Mouse (Mus musculus) lung, embryonic 15.5 days (tissue): ENCODE results near the gene Nacc1. TPM values are rescaled to one million over a fixed set of nuclear protein-coding genes. Genes with fewer than 3 reads are reported as not detected.
"Not testable (repeated sequence)": the region's sequence is repeated elsewhere in the genome, so short reads cannot be mapped to it uniquely, and the experiment has no call there.

Source experiments
- ATAC-seq: fragments of 200-750 bp; cut with Nextera tagmentation; 2 replicates; pipeline ENCODE4 v1.8.0; 2017; ENCODE audit warnings: moderate number of reproducible peaks, borderline replicate concordance; ENCODE audit not compliant: low FRiP score, low TSS enrichment; ENCODE audit errors: extremely low read depth
- H3K27ac ChIP-seq: fragments of 300-500 bp; sonication (generic); 2 replicates; pipeline ENCODE4 v1.5.1; 2015; ENCODE audit warnings: moderate library complexity, mild to moderate bottlenecking, inconsistent platforms
- H3K27me3 ChIP-seq: fragments of 300-500 bp; sonication (generic); 2 replicates; pipeline ENCODE4 v1.6.1; 2015; ENCODE audit warnings: inconsistent platforms
- H3K36me3 ChIP-seq: fragments of 300-500 bp; sonication (generic); 2 replicates; pipeline ENCODE4 v1.6.1; 2015; ENCODE audit warnings: inconsistent platforms
- H3K4me1 ChIP-seq: fragments of 300-500 bp; sonication (generic); 2 replicates; pipeline ENCODE4 v1.6.1; 2015; ENCODE audit warnings: inconsistent platforms
- H3K4me2 ChIP-seq: fragments of 300-500 bp; sonication (generic); 2 replicates; pipeline ENCODE4 v1.6.1; 2015; ENCODE audit warnings: inconsistent platforms, mild to moderate bottlenecking, moderate library complexity
- H3K4me3 ChIP-seq: fragments of 300-500 bp; sonication (generic); 2 replicates; pipeline ENCODE4 v1.5.1; 2015; ENCODE audit warnings: mild to moderate bottlenecking, inconsistent platforms
- H3K9ac ChIP-seq: fragments of 300-500 bp; sonication (generic); 2 replicates; pipeline ENCODE4 v1.6.1; 2015; ENCODE audit warnings: inconsistent platforms
- H3K9me3 ChIP-seq: fragments of 300-500 bp; sonication (generic); 2 replicates; pipeline ENCODE4 v1.6.1; 2016; ENCODE audit warnings: inconsistent platforms
- WGBS: fragments of 180-500 bp; shearing (Covaris S2); methylation state at CpG from one replicate; pipeline ENCODE4 v1.1.7; 2015; 5-methylcytosine and 5-hydroxymethylcytosine counted together
- polyA plus RNA-seq: library from polyadenylated mRNA; unstranded; fragments of >200 nt; fragmentation: Nextera tagmentation; extraction: Ambion mirVana; gene quantifications from 2 replicates; pipeline ENCODE4 v1.2.1, GENCODE M21; 2015

The Nacc1 gene
- polyA plus RNA-seq, 1 experiment from 2014 or later = 21.6 TPM

DNA sequence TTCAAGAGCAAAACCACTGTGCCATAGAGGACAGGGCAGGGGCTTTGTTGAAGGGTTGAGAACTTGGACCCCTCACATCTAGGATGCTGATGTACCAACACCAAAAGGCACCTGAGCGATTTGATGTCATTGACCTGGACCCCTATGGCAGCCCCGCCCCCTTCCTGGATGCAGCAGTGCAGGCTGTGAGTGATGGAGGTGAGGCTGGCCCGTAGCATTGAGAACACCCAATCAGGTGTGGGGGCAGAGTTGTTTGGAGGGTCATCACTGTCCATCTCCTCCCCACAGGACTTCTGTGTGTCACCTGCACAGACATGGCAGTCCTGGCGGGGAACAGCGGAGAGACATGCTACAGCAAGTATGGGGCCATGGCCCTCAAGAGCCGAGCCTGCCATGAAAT, 7.5 kb upstream of the Nacc1 start:
- Histone ChIP-seq H3K4me1 (peaks cover 23% of the 10 kb centered on the region), H3K4me3 (no peak overlapping the region), H3K27me3 (no peaks in the 10 kb centered on the region), H3K9ac (no peak overlapping the region), H3K9me3 (no peaks in the 10 kb centered on the region), H3K36me3 (peaks cover 47% of the 10 kb centered on the region), H3K4me2 (no peak overlapping the region), H3K27ac (no peak overlapping the region)
- 85% methylated on average over 6 of the region's 6 CpGs for whole genome bisulfite sequencing
- no peak for ATAC-seq

DNA sequence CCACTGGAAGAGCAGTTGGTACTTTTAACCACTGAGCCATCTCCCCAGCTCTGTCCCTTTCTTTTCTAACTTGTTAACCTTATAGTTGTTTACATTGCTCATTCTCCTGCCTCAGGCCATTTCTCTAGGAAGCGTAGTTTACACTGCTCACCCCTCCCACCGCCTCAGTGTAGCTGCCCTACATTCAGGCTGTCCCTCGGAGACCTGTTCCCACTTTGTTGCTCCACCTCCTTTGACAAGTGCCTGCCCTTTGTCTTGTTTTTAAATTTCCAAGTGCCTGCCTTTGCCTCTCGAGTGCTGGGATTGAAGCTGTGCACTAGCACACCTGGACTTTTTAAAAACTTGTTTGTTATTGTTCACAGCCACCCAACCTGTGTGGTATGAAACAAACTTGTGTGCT, 5.7 kb upstream of the Nacc1 start:
- no peak overlapping the region for H3K9ac ChIP-seq
- H3K4me1 ChIP-seq = peaks cover 18% of the 10 kb centered on the region
- WGBS = 40% methylated on average over 4 of the region's 4 CpGs
- ATAC-seq = no peak
- H3K27me3 ChIP-seq = no peaks in the 10 kb centered on the region
- H3K9me3 ChIP-seq = no peaks in the 10 kb centered on the region
- H3K4me3 ChIP-seq = no peak overlapping the region
- no peak overlapping the region for H3K4me2 ChIP-seq
- H3K27ac ChIP-seq = no peak overlapping the region
- H3K36me3 ChIP-seq = peaks cover 39% of the 10 kb centered on the region

DNA sequence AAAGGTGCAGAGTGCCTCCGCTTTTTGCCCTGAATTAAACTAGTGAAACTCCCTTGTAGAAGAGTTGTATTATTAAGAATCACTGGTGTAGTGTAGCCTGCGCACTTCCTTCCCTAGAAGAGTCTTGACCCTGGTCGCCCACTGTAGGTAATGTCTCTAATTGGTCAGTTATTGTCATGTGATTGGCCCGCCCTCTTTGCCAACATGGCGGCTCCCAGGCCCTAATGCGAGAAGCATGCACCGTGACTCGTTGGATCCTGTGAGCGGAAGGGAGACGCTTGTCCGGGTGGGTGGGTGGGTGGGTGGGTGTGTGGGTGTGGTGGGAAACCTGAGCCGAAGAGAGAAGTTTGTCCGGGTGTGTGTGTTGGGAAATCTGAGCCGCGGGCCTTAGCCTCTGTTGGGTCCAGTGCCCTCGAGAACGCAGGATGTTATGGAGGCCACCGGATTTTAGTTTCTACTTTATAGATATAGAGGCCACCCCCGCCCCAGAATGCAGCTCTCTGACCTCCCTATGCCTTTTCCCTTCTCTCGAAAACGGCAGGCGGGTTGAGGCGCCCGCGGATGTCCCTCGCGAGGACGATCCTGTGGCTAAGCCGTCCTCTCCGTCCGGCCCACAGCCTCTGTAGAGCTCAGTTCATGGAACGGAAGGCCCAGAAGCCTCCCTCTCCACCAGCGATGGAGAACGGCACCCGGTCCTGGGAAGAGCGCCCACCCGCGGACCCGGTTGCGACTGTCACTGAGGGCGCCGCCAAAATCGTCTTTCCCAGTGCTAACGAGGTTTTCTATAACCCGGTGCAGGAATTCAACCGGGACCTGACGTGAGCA, 1.6 kb upstream of the Nacc1 start:
- Histone ChIP-seq H3K9ac (peak overlapping the region; percentile 75), H3K36me3 (peaks cover 18% of the 10 kb centered on the region), H3K9me3 (no peaks in the 10 kb centered on the region), H3K4me3 (peak overlapping the region; percentile 91), H3K4me1 (peaks cover 42% of the 10 kb centered on the region), H3K4me2 (peak overlapping the region; percentile 92), H3K27ac (peak overlapping the region; percentile 49; the same call in 1 of the 2 replicates), H3K27me3 (no peaks in the 10 kb centered on the region)
- ATAC-seq = peak; percentile 84
- WGBS = under 1% methylated on average over 47 of the region's 47 CpGs

DNA sequence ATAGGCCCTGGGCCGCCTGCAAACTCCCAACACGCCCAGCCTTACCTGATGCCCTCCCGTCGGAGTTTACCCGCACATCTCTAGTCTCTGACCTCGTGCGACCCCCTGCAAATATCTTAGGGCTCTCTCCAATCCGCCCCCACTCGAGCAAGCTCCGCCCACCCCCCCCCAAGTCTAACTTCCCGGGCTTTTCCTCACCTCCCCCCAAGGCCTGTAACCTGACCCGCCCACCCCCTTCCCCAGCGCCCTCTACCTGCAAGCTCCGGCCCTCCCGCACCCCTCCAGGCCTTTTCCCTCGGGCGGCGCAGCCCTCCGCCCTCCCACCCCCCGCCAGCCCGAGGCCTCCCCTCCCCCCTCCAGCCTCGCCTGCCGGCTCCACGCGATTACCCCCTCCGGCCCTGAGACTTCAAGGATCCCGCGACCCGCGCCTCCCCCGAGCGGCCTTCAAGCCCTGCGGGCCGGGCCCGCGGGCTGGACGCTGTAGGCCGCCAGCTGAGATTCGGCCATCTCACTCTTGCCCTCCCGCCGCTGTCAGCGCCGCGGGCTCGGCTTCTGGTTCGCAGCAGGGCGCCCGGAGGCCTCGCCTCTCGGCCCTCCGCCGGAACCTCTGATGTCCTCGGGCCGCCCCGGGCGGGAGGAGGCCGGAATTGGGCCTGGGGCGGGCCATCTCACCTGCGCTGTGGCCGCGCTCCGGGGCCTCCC, 508 bp downstream of the Nacc1 start:
- Histone ChIP-seq H3K9ac (peak overlapping the region; percentile 99), H3K4me3 (peak overlapping the region; percentile 92), H3K4me1 (peaks cover 42% of the 10 kb centered on the region), H3K4me2 (peak overlapping the region; percentile 88), H3K36me3 (peaks cover 17% of the 10 kb centered on the region), H3K27ac (peak overlapping the region; percentile 94), H3K9me3 (no peaks in the 10 kb centered on the region), H3K27me3 (no peaks in the 10 kb centered on the region)
- WGBS = under 1% methylated on average over 56 of the region's 62 CpGs
- ATAC-seq = peak; percentile 53

DNA sequence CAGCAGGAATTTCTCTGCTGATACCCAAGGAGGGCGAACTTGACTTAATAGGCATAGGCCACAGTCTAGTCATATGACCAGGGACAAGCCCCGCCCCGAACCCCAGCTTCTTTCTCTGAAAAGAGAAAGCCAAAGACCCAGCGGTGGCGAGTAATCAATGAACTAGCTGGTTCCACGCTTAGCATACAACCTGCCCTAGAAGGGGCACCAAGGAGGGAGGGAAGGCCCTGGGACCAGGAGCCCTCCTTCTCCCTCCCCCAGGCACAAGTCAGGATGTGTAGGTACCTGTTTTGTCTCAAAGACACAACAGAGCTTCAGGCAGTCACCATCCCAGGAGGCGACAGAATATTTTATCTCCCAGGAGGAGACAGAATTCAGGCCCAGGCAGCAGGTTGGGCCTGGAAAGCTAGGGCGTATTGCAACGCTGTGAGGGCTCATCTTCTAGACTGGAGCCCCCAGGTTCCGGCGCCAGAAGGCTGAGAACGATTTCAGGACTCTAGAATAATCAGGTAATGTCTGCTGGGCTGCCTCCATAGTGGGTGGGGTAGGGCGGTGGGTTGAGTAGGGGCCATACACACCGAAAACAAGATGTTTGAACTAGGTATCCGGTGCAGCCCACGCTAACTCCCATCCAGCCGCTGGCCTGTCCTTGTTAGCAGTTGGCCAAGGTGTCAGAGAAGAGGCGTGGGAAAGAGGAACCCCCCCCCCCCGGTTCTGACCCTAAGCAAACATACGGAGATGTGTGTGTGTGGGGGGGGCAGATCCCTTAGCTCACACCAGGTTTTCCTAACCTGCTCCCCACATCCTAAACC, 1.3 kb downstream of the Nacc1 start, which contains the start of gene Trmt1:
Gene Trmt1, plus strand, starts transcription at position 117 of the 812 bp plus-strand sequence.
- Histone ChIP-seq H3K4me3 (peak within 1 kb of the TSS; percentile 92), H3K36me3 (peaks cover 15% of the 10 kb centered on the region; the same call in 1 of the 2 replicates), H3K9me3 (no peaks in the 10 kb centered on the region), H3K27me3 (no peaks in the 10 kb centered on the region), H3K9ac (peak within 1 kb of the TSS; percentile 99), H3K4me1 (peaks cover 42% of the 10 kb centered on the region), H3K4me2 (peak within 1 kb of the TSS; percentile 88), H3K27ac (peak within 1 kb of the TSS; percentile 94)
- peak; percentile 6 for ATAC-seq
- 11% methylated on average over 20 of the region's 20 CpGs for WGBS

DNA sequence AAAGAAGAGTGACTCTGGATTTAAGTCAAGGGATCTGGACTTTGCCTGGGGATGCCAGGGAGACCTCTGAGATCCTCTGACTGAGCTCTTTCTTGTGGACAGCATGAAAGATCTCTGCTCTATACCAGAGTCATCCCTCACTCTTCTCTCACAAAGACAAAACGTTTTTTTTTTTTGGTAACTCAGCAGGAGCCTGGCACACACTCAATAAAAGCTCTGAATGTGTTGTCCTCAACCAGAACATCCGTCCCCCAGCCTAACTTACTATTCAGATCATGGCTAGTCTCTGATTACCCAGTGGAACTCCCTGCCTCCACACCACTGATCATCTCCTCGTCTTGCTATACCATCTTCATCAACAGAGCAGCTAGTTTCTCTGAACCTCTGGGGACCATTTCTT, 3.1 kb downstream of the Nacc1 start:
- no peak overlapping the region for H3K9ac ChIP-seq
- ATAC-seq = no peak
- no peak overlapping the region for H3K4me3 ChIP-seq
- H3K4me1 ChIP-seq = peaks cover 30% of the 10 kb centered on the region
- 49% methylated on average over 3 of the region's 3 CpGs for WGBS
- H3K27ac ChIP-seq = no peak overlapping the region
- no peaks in the 10 kb centered on the region for H3K27me3 ChIP-seq
- H3K9me3 ChIP-seq = no peaks in the 10 kb centered on the region
- H3K4me2 ChIP-seq = no peak overlapping the region
- H3K36me3 ChIP-seq = 0 out of 2 replicates have a peak, but pooled peaks cover 11% of the 10 kb centered on the region

DNA sequence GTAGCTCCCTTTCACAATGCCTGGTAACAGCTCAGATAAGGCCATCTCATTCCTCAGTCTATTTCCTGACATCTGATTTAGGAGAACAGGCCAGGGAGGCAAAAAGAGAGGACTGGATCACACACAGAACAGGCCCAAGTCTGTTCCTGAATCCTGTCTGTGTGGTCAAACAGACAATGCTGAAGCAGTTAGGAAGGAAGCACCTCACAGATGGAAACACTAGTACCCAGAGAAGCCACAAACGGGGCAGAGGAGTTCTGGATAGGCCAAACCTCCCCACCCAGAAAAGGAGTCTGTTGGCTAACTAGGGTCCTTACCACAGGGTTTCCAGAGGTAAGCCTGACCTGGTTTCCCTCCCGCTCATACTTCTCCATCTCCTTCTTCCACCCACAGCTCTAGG, 5.4 kb downstream of the Nacc1 start:
- Histone ChIP-seq H3K27me3 (no peaks in the 10 kb centered on the region), H3K9ac (no peak overlapping the region), H3K27ac (no peak overlapping the region), H3K9me3 (no peaks in the 10 kb centered on the region), H3K36me3 (0 out of 2 replicates have a peak, but pooled peaks cover 13% of the 10 kb centered on the region), H3K4me2 (no peak overlapping the region), H3K4me3 (no peak overlapping the region), H3K4me1 (peaks cover 19% of the 10 kb centered on the region)
- ATAC-seq = no peak
- WGBS = 78% methylated on average over 2 of the region's 2 CpGs

DNA sequence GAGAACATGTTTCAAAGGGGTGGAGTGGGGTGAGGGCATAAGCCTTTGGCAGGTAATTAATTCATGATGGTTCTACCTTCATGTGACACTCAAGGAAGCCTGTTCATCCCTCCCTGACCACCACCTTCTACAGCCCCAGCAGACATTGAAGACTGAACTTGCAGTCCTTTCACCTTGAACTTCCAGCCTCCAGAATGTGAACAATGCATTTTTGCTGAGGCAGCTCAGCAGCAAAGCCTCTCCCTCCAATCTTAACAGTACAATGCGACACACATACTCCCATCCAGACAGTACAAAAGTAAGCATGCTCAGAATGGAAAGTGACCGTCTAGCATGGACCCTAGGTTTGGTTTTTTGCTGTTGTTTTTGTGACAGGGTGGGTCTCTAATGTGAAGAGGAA, 6.2 kb downstream of the Nacc1 start:
- Histone ChIP-seq H3K9ac (no peak overlapping the region), H3K36me3 (peaks cover 18% of the 10 kb centered on the region; the same call in 1 of the 2 replicates), H3K27me3 (no peaks in the 10 kb centered on the region), H3K9me3 (no peaks in the 10 kb centered on the region), H3K4me1 (peaks cover 16% of the 10 kb centered on the region), H3K4me2 (no peak overlapping the region), H3K4me3 (no peak overlapping the region), H3K27ac (no peak overlapping the region)
- no peak for ATAC-seq
- 78% methylated on average over 2 of the region's 2 CpGs for WGBS

DNA sequence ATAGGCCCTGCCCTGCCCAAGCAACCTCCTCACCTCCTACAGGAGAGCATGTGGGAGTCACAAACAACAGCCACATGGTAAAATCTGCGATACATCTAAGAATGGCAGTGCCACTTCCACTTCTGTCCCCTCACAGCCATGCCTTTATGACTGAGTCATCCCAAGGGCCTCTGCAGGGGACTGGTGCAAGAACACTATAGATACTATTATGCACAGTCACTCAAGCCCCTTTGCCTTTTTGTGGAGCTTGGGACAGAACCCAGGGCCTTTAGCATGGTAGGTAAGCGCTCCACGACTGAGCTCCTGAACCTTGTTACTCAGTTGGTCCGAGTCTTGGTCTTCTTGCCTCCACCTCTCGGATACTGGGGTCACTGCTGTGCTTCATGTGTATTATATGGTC, 10.4 kb downstream of the Nacc1 start:
- H3K27ac ChIP-seq = no peak overlapping the region
- no peak overlapping the region for H3K4me3 ChIP-seq
- ATAC-seq = no peak
- peaks cover 48% of the 10 kb centered on the region for H3K36me3 ChIP-seq
- WGBS = 88% methylated on average over 5 of the region's 5 CpGs
- H3K9ac ChIP-seq = no peak overlapping the region
- H3K9me3 ChIP-seq = no peaks in the 10 kb centered on the region
- no peaks in the 10 kb centered on the region for H3K4me1 ChIP-seq
- H3K27me3 ChIP-seq = no peaks in the 10 kb centered on the region
- no peak overlapping the region for H3K4me2 ChIP-seq

DNA sequence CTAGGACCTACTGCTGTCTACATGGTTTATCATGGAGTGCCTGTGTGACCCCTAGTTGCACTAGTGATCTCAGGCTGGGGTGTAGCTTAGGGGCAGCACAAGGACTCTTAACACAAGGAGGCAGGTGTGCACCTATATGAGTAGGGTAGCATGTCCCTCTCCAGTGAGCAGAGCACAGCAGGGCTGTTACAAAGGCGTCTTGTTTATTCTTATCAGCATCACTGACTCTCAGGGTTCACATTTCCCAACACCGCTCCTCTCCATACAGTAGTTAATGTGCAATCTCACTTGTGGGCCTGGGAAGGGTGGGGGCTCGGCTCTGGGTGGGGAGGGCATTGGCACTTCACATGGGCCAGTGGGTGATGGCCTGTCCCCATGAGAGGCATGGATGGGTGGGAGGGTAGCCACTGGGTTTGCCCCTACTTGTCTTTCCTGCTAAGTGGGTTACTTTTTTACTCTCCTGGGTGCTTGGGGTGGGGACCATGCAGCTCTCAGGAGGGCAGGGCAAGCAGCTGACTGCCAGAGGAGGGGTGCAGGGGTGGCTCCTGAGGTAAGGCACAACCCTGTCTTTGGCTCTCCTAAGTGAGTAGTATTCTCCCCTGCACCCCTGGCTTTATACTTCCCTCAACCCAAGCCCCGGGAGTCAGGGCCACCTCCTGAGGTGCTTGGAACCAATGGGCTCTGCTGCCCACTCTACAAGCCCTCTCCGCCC, 17.2 kb downstream of the Nacc1 start:
- not testable (repeated sequence) for H3K9me3 ChIP-seq, H3K27me3 ChIP-seq, H3K4me3 ChIP-seq, H3K4me2 ChIP-seq, H3K27ac ChIP-seq, H3K4me1 ChIP-seq, H3K9ac ChIP-seq
- 65% methylated on average over 5 of the region's 5 CpGs for WGBS
- ATAC-seq = 0 out of 2 replicates have a peak, but pooled peaks have one; percentile 17
- H3K36me3 ChIP-seq = peaks cover 51% of the 10 kb centered on the region
